Mouse (Mus musculus): ENCODE measurements around the gene 9930111J21Rik1.
A peak's percentile ranks its signal among the peaks of the same experiment; 100 is the strongest.
"Not testable (repeated sequence)": the region's sequence is repeated elsewhere in the genome, so short reads cannot be mapped to it uniquely, and the experiment has no call there.

The 9930111J21Rik1 gene

GRCm38 (mm10) chr11:48979251-48979650 lies at the start of gene 9930111J21Rik1:
Gene 9930111J21Rik1 (minus strand): TSS chr11:48979398.
- DNase-seq, result not testable (repeated sequence)

DNA sequence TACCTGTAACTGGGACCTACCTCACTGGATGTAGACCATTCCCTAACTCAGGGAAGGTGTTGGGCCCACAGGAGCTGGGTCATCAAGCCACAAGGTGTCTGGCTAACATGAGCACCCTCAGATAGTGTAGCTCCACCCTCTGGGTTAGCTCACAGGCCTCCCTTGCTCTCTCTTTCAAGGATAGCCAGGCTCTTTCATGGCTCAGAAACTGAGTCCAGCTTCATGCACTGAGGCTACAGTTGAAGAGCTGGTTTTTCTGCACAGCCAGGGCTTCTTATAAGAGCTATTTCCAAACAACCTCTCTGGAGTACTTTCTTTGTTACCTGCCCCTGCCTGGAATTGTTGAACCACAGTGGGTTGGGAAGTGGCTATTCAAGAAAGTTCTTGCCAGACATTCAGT lies 32.9 kb upstream of the 9930111J21Rik1 start:
- not testable (repeated sequence) for DNase-seq

- DNase-seq, result peak in 1 of 2 experiments; percentile 42
Observed at GRCm38 (mm10) chr11:49006785-49007184, 27.6 kb upstream of the 9930111J21Rik1 start.

- DNase-seq, result not testable (repeated sequence)
Observed at GRCm38 (mm10) chr11:49006317-49006716, 27.1 kb upstream of the 9930111J21Rik1 start.

- DNase-seq, result not testable (repeated sequence)
Observed at GRCm38 (mm10) chr11:49000411-49000810, 21.2 kb upstream of the 9930111J21Rik1 start.

GRCm38 (mm10) chr11:48994018-48994417 lies 14.8 kb upstream of the 9930111J21Rik1 start, which contains the start of gene Tgtp1:
Gene Tgtp1 (minus strand): TSS chr11:48994172.
- not testable (repeated sequence) for DNase-seq

- peak in 1 of 2 experiments; percentile 25 for DNase-seq
Observed at GRCm38 (mm10) chr11:48993296-48993695, 14.1 kb upstream of the 9930111J21Rik1 start.

DNA sequence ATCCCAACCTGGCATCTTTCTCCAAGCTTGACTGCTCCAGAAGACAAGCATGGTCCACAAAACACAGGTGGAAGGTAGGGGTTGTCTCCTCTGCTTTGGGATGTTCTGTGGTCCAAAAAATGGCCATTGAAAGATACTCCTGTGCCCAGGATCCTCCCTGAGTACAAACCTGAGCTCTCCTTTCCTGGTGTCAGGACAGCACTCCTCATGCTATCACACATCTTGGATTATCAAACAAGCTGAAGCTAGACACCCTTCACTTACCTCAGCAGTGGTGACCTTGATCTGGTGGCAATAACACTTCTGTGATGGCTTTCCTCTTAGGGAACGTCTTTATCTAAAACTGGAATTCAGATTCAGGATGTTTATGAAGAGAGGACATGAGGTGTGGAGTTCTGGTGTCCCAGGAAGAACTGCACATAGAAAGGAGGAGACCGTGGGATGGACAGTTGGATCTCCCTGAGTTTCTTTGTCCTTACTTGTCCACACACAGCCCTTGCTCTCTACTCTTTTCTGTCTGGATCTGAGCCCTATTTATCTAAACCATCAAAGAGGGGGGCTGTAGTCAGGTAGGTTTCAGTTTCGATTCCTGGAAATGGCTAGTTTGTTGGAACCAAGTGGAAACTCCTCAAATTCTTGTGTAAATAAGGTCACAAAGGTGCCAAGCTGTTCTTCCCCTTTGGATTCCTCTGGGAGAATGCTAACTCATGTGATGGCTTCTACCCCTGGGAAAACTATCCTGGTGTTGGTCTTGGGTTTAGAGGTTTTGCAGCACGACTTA lies 12.7 kb upstream of the 9930111J21Rik1 start, which contains the start of gene Gm12185:
Gene Gm12185, minus strand, starts transcription at position 487 of the 781 bp plus-strand sequence.
- peak; percentile 16 to 31 for DNase-seq

- not testable (repeated sequence) for DNase-seq
Observed at GRCm38 (mm10) chr11:48989981-48990380, 10.8 kb upstream of the 9930111J21Rik1 start.

DNA sequence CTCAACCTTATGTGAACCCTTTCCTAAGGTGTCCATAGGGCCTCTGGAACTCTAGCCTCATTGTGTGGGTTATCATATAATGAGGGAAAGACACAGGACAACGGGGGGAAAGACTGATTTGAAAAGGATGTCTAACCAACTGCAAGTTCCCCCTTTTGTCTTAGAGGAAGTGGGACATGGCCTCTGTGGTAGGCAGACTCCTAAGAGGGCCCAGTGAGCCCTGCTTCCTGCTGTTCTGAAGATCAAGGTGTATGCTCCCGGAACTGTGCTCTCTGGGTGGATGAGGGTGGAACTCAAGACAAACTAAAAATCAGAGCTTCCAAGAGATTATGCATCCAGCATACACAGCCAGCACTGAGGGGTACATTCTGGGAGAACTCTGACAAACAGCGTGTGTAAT lies 9.0 kb upstream of the 9930111J21Rik1 start:
- DNase-seq, result not testable (repeated sequence)

DNA sequence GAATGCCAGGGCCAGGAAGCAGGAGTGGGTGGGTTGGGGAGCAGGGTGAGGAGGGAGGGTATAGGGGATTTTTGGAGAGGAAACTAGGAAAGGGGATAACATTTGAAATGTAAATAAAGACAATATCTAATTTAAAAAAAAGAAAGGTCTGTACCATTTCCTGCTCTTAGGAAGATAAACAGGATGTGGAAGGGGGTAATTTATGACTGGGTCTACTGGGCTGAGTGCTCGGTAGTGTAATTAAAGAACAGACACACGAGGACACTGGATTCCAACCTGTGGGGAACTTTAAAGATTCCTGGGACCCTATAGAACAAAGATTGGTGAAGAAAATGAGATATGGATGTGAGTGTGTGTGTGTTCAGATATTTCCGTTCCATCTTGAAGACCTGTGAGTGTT lies 3.6 kb upstream of the 9930111J21Rik1 start:
- DNase-seq, result not testable (repeated sequence)

- not testable (repeated sequence) for DNase-seq
Observed at GRCm38 (mm10) chr11:48980052-48980451, 854 bp upstream of the 9930111J21Rik1 start.

- DNase-seq, result not testable (repeated sequence)
Observed at GRCm38 (mm10) chr11:48978240-48978939, 808 bp downstream of the 9930111J21Rik1 start, which contains the start of gene Olfr56. Gene Olfr56 (plus strand): TSS chr11:48978889.

GRCm38 (mm10) chr11:48974686-48975085 lies 4.5 kb downstream of the 9930111J21Rik1 start:
- DNase-seq, result not testable (repeated sequence)

DNA sequence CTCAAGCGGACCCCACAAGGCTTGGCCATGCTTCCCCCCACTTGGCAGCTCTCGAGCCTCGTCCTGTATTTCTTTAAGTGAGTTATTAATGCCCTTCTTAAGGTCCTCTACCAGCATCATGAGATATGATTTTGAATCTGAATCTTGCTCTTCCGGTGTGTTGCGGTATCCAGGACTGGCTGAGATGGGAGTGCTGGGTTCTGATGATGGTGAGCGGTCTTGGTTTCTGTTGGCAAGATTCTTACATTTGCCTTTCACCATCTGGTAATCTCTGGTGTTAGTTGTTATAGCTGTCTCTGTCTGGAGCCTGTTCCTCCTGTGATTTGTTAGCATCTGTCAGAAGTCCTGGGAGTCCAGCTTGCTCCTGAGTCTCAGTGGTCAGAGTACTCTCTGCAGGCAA lies 33.1 kb downstream of the 9930111J21Rik1 start, which contains the start of gene Psme2b:
Gene Psme2b, minus strand, starts transcription at position 101 of the 400 bp plus-strand sequence.
- not testable (repeated sequence) for DNase-seq

DNA sequence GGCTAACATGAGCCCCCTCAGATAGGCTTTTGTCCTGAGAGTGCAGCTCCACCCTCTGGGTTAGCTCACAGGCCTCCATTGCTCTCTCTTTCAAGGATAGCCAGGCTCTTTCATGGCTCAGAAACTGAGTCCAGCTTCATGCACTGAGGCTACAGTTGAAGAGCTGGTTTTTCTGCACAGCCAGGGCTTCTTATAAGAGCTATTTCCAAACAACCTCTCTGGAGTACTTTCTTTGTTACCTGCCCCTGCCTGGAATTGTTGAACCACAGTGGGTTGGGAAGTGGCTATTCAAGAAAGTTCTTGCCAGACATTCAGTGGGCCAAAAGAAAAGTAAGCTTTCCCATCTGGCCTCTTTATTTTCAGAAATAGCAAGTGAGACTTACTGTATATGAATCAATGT lies 39.9 kb downstream of the 9930111J21Rik1 start:
- DNase-seq, result not testable (repeated sequence)

DNA sequence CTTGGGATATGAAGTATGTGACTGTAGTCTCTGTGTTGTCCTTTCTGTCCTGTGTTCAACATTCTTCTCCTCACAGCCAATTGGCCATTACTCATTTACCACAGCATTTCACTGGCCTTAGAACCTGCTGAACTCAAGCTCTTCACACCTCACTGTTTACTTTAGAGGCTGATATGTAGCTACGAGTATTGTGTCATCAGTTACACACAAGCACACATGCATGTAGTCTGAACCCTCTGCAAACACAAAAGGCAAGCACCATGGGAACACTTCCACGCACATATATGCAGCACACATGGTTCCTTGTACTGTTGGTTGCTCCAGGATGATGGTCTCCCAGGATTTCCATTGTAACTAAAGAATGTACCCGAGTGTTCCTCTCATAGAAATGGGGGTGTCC lies 43.9 kb downstream of the 9930111J21Rik1 start:
- DNase-seq, result not testable (repeated sequence)

GRCm38 (mm10) chr11:48933923-48934322 lies 45.3 kb downstream of the 9930111J21Rik1 start:
- not testable (repeated sequence) for DNase-seq

DNA sequence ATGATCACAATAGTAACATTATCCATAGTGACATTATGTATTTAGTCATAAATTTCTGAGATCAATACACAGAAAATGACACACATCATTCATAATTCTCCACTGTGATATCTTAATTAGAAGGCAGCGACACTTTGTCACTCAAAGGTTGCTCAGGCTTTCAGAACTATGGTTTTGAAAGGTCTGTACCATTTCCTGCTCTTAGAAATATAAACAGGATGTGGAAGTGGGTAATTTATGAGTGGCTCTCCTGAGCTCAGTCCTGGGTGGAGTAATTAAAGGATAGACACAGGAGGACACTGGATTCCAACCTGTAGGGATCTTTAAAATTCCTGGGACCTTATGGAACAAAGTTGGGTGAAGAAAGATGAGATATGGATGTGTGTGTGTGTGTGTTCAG lies 45.8 kb downstream of the 9930111J21Rik1 start:
- not testable (repeated sequence) for DNase-seq

- not testable (repeated sequence) for DNase-seq
Observed at GRCm38 (mm10) chr11:48928068-48928467, 51.1 kb downstream of the 9930111J21Rik1 start.

DNA sequence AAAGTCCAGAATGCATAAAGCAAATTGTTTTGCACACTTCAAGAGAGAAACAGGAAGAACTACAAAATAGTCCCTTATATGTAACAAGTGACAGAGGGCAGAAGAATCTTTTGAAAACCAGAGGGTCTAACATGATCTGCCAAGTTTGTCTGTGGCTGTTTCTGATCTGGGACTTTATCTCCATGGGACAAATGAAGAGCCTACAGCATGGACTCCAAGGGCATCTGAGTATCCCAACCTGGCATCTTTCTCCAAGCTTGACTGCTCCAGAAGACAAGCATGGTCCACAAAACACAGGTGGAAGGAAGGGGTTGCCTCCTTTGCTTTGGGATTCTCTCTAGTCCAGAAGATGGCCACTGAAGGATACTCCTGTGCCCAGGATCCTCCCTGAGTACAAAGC lies 52.8 kb downstream of the 9930111J21Rik1 start:
- DNase-seq, result not testable (repeated sequence)

DNA sequence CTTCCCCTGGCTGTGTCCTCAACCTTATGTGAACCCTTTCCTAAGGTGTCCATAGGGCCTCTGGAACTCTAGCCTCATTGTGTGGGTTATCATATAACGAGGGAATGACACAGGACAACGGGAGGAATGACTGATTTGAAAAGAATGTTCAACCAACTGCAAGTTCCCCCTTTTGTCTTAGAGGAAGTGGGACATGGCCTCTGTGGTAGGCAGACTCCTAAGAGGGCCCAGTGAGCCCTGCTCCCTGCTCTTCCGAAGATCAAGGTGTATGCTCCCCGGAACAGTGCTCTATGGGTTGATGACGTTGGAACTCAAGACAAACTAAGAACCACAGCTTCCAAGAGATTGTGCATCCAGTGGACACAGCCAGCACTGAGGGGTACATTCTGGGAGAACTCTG lies 55.4 kb downstream of the 9930111J21Rik1 start:
- not testable (repeated sequence) for DNase-seq

- DNase-seq, result no peak
Observed at GRCm38 (mm10) chr11:48918380-48918779, 60.8 kb downstream of the 9930111J21Rik1 start.

Data from kidney, postnatal 25 days (tissue).